29 mouse cellular contexts compared by ENCODE assay signal in the genomic region with DNA sequence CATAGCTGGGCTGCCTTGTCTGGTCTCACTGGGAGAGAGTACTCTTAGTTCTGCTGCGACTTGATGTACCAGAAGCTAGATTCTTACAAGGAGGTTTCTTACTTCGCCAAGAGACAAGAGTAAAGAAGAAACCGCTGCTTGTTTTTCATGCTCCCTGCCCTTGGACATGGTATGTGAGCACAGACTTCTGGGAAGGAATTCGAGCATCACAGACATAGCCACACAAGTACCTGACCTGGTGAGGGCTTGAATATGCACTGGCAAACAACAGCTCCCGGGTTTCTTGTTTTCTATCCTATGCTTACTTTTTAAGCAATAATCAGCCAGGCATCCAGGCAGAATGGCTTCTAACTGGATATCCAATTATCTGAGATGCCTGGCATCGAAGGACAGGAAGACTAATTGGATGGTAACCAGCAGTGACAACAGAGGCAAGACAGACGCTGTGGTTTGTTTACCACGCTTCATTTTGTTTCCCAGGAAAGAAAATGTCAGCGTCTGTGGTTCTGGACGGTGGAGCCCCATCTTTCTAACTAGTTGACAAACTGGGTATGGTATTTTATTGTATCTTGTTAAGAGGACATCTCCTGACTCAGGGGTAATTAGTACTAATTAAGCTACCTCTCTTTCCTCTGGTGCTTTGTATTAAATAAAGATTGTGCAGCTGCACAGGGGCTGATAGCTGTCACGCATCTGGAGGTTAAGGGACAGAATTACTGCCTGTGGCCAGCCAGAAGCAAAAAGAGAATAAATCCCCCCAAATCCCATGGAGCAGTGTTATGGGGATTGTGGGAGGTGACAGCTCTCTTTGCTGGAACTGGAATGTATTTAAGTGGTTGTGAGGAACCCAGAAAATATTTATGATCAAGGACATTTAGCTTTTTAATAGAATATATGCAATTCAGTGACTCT. TPM values are rescaled to one million over a fixed set of nuclear protein-coding genes. Genes with fewer than 3 reads are reported as not detected.
DNase-seq lines count a peak whose midpoint lies in the region; ATAC-seq and TF ChIP-seq lines count a peak whose summit lies in the region.
"Had no signal": no experiment of that assay in that cellular context is flagged by ENCODE, and none has a peak within 500 bp of the region (broad histone marks: within the 10 kb centered on the region; RNA-seq: fewer than 3 reads in every experiment).

No protein-coding gene starts in this region.

- no peaks in the 10 kb centered on the region for H3K9me3 ChIP-seq in forebrain, embryonic 14.5 days (replicated peaks; ENCODE audit: control insufficient read depth, low read length)
- no peaks in the 10 kb centered on the region for H3K9me3 ChIP-seq in forebrain, embryonic 11.5 days (ENCODE audit: control insufficient read depth, low read length)
- no peaks in the 10 kb centered on the region for H3K9me3 ChIP-seq in kidney, postnatal 0 days (replicated peaks; ENCODE audit: low read length)
- no peaks in the 10 kb centered on the region for H3K9me3 ChIP-seq in midbrain, embryonic 16.5 days (replicated peaks; ENCODE audit: control insufficient read depth, low read length, poor library complexity, severe bottlenecking)
- H3K9me3 ChIP-seq: hindbrain, embryonic 15.5 days; limb, embryonic 12.5 days; liver, embryonic 15.5 days had no signal

- no peak overlapping the region for H3K4me3 ChIP-seq in forebrain, embryonic 14.5 days (ENCODE audit: low read depth, low read length)
- H3K4me3 ChIP-seq in forebrain, embryonic 11.5 days (ENCODE audit: low read depth, low read length): no peak overlapping the region
- no peak overlapping the region for H3K4me3 ChIP-seq in kidney, postnatal 0 days (replicated peaks; ENCODE audit: low read depth, low read length)
- no peak overlapping the region for H3K4me3 ChIP-seq in midbrain, embryonic 16.5 days (ENCODE audit: low read depth, low read length)
- H3K4me3 ChIP-seq in heart, adult 2 months: no peak overlapping the region
- H3K4me3 ChIP-seq in thymus, adult 2 months (ENCODE audit: control insufficient read depth, insufficient read depth, low read length): no peak overlapping the region
- H3K4me3 ChIP-seq: hindbrain, embryonic 15.5 days; layer of hippocampus, adult 2 months; left cerebral cortex, adult 2 months; limb, embryonic 12.5 days; liver, embryonic 15.5 days; myocyte had no signal

- no peaks in the 10 kb centered on the region for H3K4me1 ChIP-seq in forebrain, embryonic 14.5 days (ENCODE audit: control insufficient read depth, insufficient read depth, low read length)
- H3K4me1 ChIP-seq in forebrain, embryonic 11.5 days (replicated peaks; ENCODE audit: control insufficient read depth, insufficient read depth, low read length): no peaks in the 10 kb centered on the region
- H3K4me1 ChIP-seq in kidney, postnatal 0 days (replicated peaks; ENCODE audit: insufficient read depth, low read length): no peaks in the 10 kb centered on the region
- H3K4me1 ChIP-seq in midbrain, embryonic 16.5 days (ENCODE audit: control insufficient read depth, insufficient read depth, low read length): no peaks in the 10 kb centered on the region
- no peaks in the 10 kb centered on the region for H3K4me1 ChIP-seq in heart, adult 2 months (ENCODE audit: control insufficient read depth, insufficient read depth, low read length)
- no peaks in the 10 kb centered on the region for H3K4me1 ChIP-seq in thymus, adult 2 months (replicated peaks; ENCODE audit: control insufficient read depth, insufficient read depth, low read length)
- H3K4me1 ChIP-seq: hindbrain, embryonic 15.5 days; limb, embryonic 12.5 days; liver, embryonic 15.5 days had no signal

- H3K79me2 ChIP-seq in heart, adult 2 months (replicated peaks; ENCODE audit: control insufficient read depth, insufficient read depth, low read length): no peaks in the 10 kb centered on the region

- peak; percentile 46 for DNase-seq in forebrain, embryonic 14.5 days (ENCODE audit: low spot score)
- DNase-seq in forebrain, embryonic 11.5 days (ENCODE audit: low spot score): no peak
- DNase-seq in kidney, postnatal 0 days (ENCODE audit: low spot score): peak; percentile 36
- DNase-seq in kidney, postnatal 25 days: no peak
- DNase-seq in Muller cell, postnatal 12 days (ENCODE audit: inconsistent ontology term): peak; percentile 85
- DNase-seq in heart, adult 2 months: no peak
- DNase-seq in thymus, adult 2 months: no peak
- DNase-seq: adrenal gland, postnatal 36 days; cerebellum, adult 8-10 months; cerebellum, postnatal 25 days; gastrocnemius, postnatal 25 days; heart, adult 11 months; heart, postnatal 36 days; kidney, adult 11 months; kidney, postnatal 10 days; lung, embryonic 14.5 days; lung, postnatal 14 days; right cerebral cortex, adult 18-20 months; thymus, postnatal 4 days had no signal

- intact Hi-C loops in heart, adult 2 months (cut with DNase I): no loop called here

- ATAC-seq in forebrain, embryonic 14.5 days: no peak
- ATAC-seq in forebrain, embryonic 11.5 days (replicated peaks; ENCODE audit: low FRiP score): no peak; the same call in 1 of the 2 replicates
- ATAC-seq in kidney, postnatal 0 days (replicated peaks; ENCODE audit: low FRiP score, low read depth): no peak
- peak; percentile 48; the same call in 1 of the 2 replicates for ATAC-seq in midbrain, embryonic 16.5 days
- ATAC-seq: inflammation-experienced regulatory T-cells, adult 6 months had no signal

- WGBS in forebrain, embryonic 14.5 days: 38% methylated on average over 11 of the region's 11 CpGs
- WGBS in forebrain, embryonic 11.5 days: 55% methylated on average over 11 of the region's 11 CpGs
- 49% methylated on average over 11 of the region's 11 CpGs for WGBS in kidney, postnatal 0 days
- 58% methylated on average over 11 of the region's 11 CpGs for WGBS in midbrain, embryonic 16.5 days
- 67% methylated on average over 11 of the region's 11 CpGs for WGBS in heart, adult 2 months
- WGBS in thymus, adult 2 months: 79% methylated on average over 11 of the region's 11 CpGs

- H3K4me2 ChIP-seq in forebrain, embryonic 14.5 days (ENCODE audit: low read length): no peak overlapping the region
- no peak overlapping the region for H3K4me2 ChIP-seq in forebrain, embryonic 11.5 days (ENCODE audit: low read depth, low read length, severe bottlenecking)
- H3K4me2 ChIP-seq in kidney, postnatal 0 days (ENCODE audit: low read length): no peak overlapping the region
- no peak overlapping the region for H3K4me2 ChIP-seq in midbrain, embryonic 16.5 days (ENCODE audit: low read length)
- H3K4me2 ChIP-seq: heart, embryonic 11.5 days; hindbrain, embryonic 15.5 days; limb, embryonic 12.5 days; liver, embryonic 15.5 days; lung, embryonic 14.5 days had no signal

- TF ChIP-seq CTCF in kidney, postnatal 0 days (IDR thresholded peaks at IDR 0.05; ENCODE audit: low read depth): no peak
- no peak for TF ChIP-seq CTCF in heart, adult 2 months (IDR thresholded peaks at IDR 0.05)
- TF ChIP-seq CTCF in thymus, adult 2 months (IDR thresholded peaks at IDR 0.05; ENCODE audit: borderline replicate concordance, control insufficient read depth, extremely low read depth, insufficient read depth, low read length, poor library complexity): no peak

- no peaks in the 10 kb centered on the region for H3K27me3 ChIP-seq in forebrain, embryonic 14.5 days (replicated peaks; ENCODE audit: control insufficient read depth, insufficient read depth, low read length)
- no peaks in the 10 kb centered on the region for H3K27me3 ChIP-seq in forebrain, embryonic 11.5 days (ENCODE audit: control insufficient read depth, insufficient read depth, low read length)
- no peaks in the 10 kb centered on the region for H3K27me3 ChIP-seq in kidney, postnatal 0 days (ENCODE audit: insufficient read depth, low read length)
- no peaks in the 10 kb centered on the region for H3K27me3 ChIP-seq in midbrain, embryonic 16.5 days (ENCODE audit: control insufficient read depth, insufficient read depth, low read depth, low read length)
- no peaks in the 10 kb centered on the region for H3K27me3 ChIP-seq in heart, adult 2 months (ENCODE audit: control insufficient read depth, insufficient read depth, low read length)
- no peaks in the 10 kb centered on the region for H3K27me3 ChIP-seq in thymus, adult 2 months (ENCODE audit: control insufficient read depth, insufficient read depth, low read length)
- H3K27me3 ChIP-seq: hindbrain, embryonic 15.5 days; limb, embryonic 12.5 days; liver, embryonic 15.5 days had no signal

- no peaks in the 10 kb centered on the region for H3K36me3 ChIP-seq in forebrain, embryonic 14.5 days (ENCODE audit: control insufficient read depth, insufficient read depth, low read length)
- H3K36me3 ChIP-seq in forebrain, embryonic 11.5 days (ENCODE audit: control insufficient read depth, insufficient read depth, low read length): no peaks in the 10 kb centered on the region
- no peaks in the 10 kb centered on the region for H3K36me3 ChIP-seq in kidney, postnatal 0 days (ENCODE audit: insufficient read depth, low read length)
- no peaks in the 10 kb centered on the region for H3K36me3 ChIP-seq in midbrain, embryonic 16.5 days (ENCODE audit: control insufficient read depth, insufficient read depth, low read length)
- no peaks in the 10 kb centered on the region for H3K36me3 ChIP-seq in heart, adult 2 months (ENCODE audit: control insufficient read depth, insufficient read depth, low read length)
- H3K36me3 ChIP-seq in thymus, adult 2 months (ENCODE audit: control insufficient read depth, insufficient read depth, low read length): no peaks in the 10 kb centered on the region
- H3K36me3 ChIP-seq: hindbrain, embryonic 15.5 days; limb, embryonic 12.5 days; liver, embryonic 15.5 days had no signal

- no peak for TF ChIP-seq EP300 in heart, adult 2 months (IDR thresholded peaks at IDR 0.05; ENCODE audit: insufficient read depth, low read depth, low read length)

- no peak overlapping the region for H3K27ac ChIP-seq in forebrain, embryonic 14.5 days (ENCODE audit: low read depth, low read length)
- H3K27ac ChIP-seq in forebrain, embryonic 11.5 days (ENCODE audit: low read depth, low read length): no peak overlapping the region
- no peak overlapping the region for H3K27ac ChIP-seq in kidney, postnatal 0 days
- H3K27ac ChIP-seq in midbrain, embryonic 16.5 days (ENCODE audit: low read length): no peak overlapping the region
- no peak overlapping the region for H3K27ac ChIP-seq in heart, adult 2 months
- no peak overlapping the region for H3K27ac ChIP-seq in thymus, adult 2 months (ENCODE audit: control insufficient read depth, insufficient read depth, low read length)
- H3K27ac ChIP-seq: hindbrain, embryonic 15.5 days; layer of hippocampus, adult 2 months; left cerebral cortex, adult 2 months; limb, embryonic 12.5 days; liver, embryonic 15.5 days had no signal

- TF ChIP-seq POLR2A in heart, adult 2 months (IDR thresholded peaks at IDR 0.05; ENCODE audit: insufficient read depth, low read depth, low read length): no peak
- TF ChIP-seq POLR2A in thymus, adult 2 months (IDR thresholded peaks at IDR 0.05; ENCODE audit: control insufficient read depth, extremely low read depth, insufficient read depth, low read length, poor library complexity): no peak

- no peak overlapping the region for H3K9ac ChIP-seq in forebrain, embryonic 14.5 days (ENCODE audit: low read length)
- no peak overlapping the region for H3K9ac ChIP-seq in forebrain, embryonic 11.5 days (ENCODE audit: low read length)
- no peak overlapping the region for H3K9ac ChIP-seq in kidney, postnatal 0 days (ENCODE audit: low read depth, low read length)
- no peak overlapping the region for H3K9ac ChIP-seq in midbrain, embryonic 16.5 days (ENCODE audit: low read depth, low read length)
- no peak overlapping the region for H3K9ac ChIP-seq in heart, adult 2 months (ENCODE audit: low read depth, low read length)
- H3K9ac ChIP-seq: hindbrain, embryonic 15.5 days; limb, embryonic 12.5 days; liver, embryonic 15.5 days; lung, embryonic 14.5 days had no signal

RNA-seq across cellular contexts. Expression of a gene that starts 36.8 kb away (rescaled TPM):
- polyA plus RNA-seq in forebrain, embryonic 14.5 days (2014; fragmentation: Nextera tagmentation; extraction: Ambion mirVana): 0.89 and 1.4 TPM in 2 replicates
- 0.92 and 1.5 TPM in 2 replicates for polyA plus RNA-seq in forebrain, embryonic 11.5 days (2014; fragmentation: Nextera tagmentation; extraction: Ambion mirVana)
- polyA plus RNA-seq in kidney, postnatal 0 days (2015; fragmentation: Nextera tagmentation; extraction: Ambion mirVana): 1.3 and 1.5 TPM in 2 replicates
- 2.1 and 2.3 TPM in 2 replicates for polyA plus RNA-seq in midbrain, embryonic 16.5 days (2015; fragmentation: Nextera tagmentation; extraction: Ambion mirVana)
- 10 to 100 TPM; 12.2 to 14.2 TPM for total RNA-seq in heart, adult 2 months (2021)
- polyA plus RNA-seq in heart, adult 2 months (2012; rRNA removed): 6.6 and 9.8 TPM in 2 replicates
- 1.4 and 1.5 TPM in 2 replicates for polyA plus RNA-seq in thymus, adult 2 months (2012; rRNA removed)
- total RNA-seq: MEL had no signal
- polyA plus RNA-seq: inflammation-experienced regulatory T-cells, adult 6 months had no signal

RNA-seq across cellular contexts. Expression of a gene that starts 52.4 kb away (rescaled TPM):
- 81.6 and 84.2 TPM in 2 replicates for polyA plus RNA-seq in forebrain, embryonic 14.5 days (2014; fragmentation: Nextera tagmentation; extraction: Ambion mirVana)
- 75.8 and 76.7 TPM in 2 replicates for polyA plus RNA-seq in forebrain, embryonic 11.5 days (2014; fragmentation: Nextera tagmentation; extraction: Ambion mirVana)
- 63.3 and 66.5 TPM in 2 replicates for polyA plus RNA-seq in kidney, postnatal 0 days (2015; fragmentation: Nextera tagmentation; extraction: Ambion mirVana)
- 78.8 and 86.3 TPM in 2 replicates for polyA plus RNA-seq in midbrain, embryonic 16.5 days (2015; fragmentation: Nextera tagmentation; extraction: Ambion mirVana)
- total RNA-seq in heart, adult 2 months (2021): 10 to 100 TPM; 17.6 to 19.1 TPM
- polyA plus RNA-seq in heart, adult 2 months (2012; rRNA removed): 9.7 and 16.0 TPM in 2 replicates
- 23.0 and 30.6 TPM in 2 replicates for polyA plus RNA-seq in thymus, adult 2 months (2012; rRNA removed)

Comparison
In these comparisons a context has a peak if more than half of its experiments do, and no peak if none do; other contexts are left out.
1. DNase-seq: peak in forebrain, embryonic 14.5 days (single experiment), kidney, postnatal 0 days (single experiment) and Muller cell, postnatal 12 days (single experiment); none in forebrain, embryonic 11.5 days (single experiment), kidney, postnatal 25 days (0 of 2), heart, adult 2 months (0 of 2) and thymus, adult 2 months (single experiment).